Mouse (Mus musculus) midbrain, embryonic 10.5 days (tissue): ENCODE results near the gene Tnik. TPM values are rescaled to one million over a fixed set of nuclear protein-coding genes. Genes with fewer than 3 reads are reported as not detected.
A peak's percentile ranks its signal among the peaks of the same experiment; 100 is the strongest.

Experiments used
- DNase-seq: peaks from one replicate; pipeline ENCODE4 v3.0.0-alpha.2; 2017; ENCODE audit warnings: low spot score
- H3K27ac ChIP-seq: fragments of 300-500 bp; sonication (generic); replicated peaks from 2 replicates; pipeline ENCODE4 v1.5.1; 2016; ENCODE audit warnings: mild to moderate bottlenecking
- H3K27me3 ChIP-seq: fragments of 300-500 bp; sonication (generic); 2 replicates; pipeline ENCODE4 v1.6.1; 2016; ENCODE audit warnings: low read depth, mild to moderate bottlenecking; ENCODE audit not compliant: poor library complexity, severe bottlenecking
- H3K36me3 ChIP-seq: fragments of 300-500 bp; sonication (generic); 2 replicates; pipeline ENCODE4 v1.6.1; 2016; ENCODE audit warnings: mild to moderate bottlenecking, moderate library complexity
- H3K4me1 ChIP-seq: fragments of 300-500 bp; sonication (generic); 2 replicates; pipeline ENCODE4 v1.6.1; 2016
- H3K4me3 ChIP-seq: fragments of 300-500 bp; sonication (generic); 2 replicates; pipeline ENCODE4 v1.5.1; 2016; ENCODE audit warnings: mild to moderate bottlenecking, moderate library complexity
- H3K9me3 ChIP-seq: fragments of 300-500 bp; sonication (generic); replicated peaks from 2 replicates; pipeline ENCODE4 v1.6.1; 2016; ENCODE audit warnings: mild to moderate bottlenecking
- WGBS: fragments of 180-500 bp; shearing (Covaris S2); methylation state at CpG from one replicate; pipeline ENCODE4 v1.1.7; 2016; 5-methylcytosine and 5-hydroxymethylcytosine counted together
- polyA plus RNA-seq: library from polyadenylated mRNA; unstranded; fragments of >200 nt; fragmentation: Nextera tagmentation; extraction: Ambion mirVana; gene quantifications from 2 replicates; pipeline ENCODE4 v1.2.1, GENCODE M21; 2016

Tnik gene
- polyA plus RNA-seq, 1 experiment from 2014 or later, result 6.6 TPM

DNA sequence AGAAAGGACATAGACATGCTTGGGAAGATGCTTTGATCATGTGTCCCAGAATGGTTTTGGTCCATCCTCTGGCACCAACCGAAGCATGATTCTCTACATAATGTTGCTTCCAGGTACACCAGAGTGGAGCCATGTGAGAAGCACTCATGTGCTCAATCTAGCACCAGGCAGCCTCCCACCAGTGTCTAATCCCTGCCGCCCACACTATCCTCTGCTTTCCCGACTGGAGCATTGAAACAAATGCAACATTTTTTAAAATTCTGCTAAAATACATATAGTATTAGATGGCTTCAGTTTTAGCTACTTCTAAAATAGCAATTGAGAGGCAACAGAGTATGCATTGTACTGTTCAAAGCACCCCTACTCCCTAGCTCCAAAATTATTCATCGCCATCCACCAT, 264.2 kb downstream of the Tnik start:
- H3K36me3 ChIP-seq, result no peaks in the 10 kb centered on the region
- H3K27ac ChIP-seq, result no peak overlapping the region
- peaks cover 10% of the 10 kb centered on the region for H3K4me1 ChIP-seq
- WGBS, result 91% methylated on average over 4 of the region's 4 CpGs
- H3K4me3 ChIP-seq, result no peak overlapping the region
- no peaks in the 10 kb centered on the region for H3K9me3 ChIP-seq
- no peaks in the 10 kb centered on the region for H3K27me3 ChIP-seq
- no peak for DNase-seq

DNA sequence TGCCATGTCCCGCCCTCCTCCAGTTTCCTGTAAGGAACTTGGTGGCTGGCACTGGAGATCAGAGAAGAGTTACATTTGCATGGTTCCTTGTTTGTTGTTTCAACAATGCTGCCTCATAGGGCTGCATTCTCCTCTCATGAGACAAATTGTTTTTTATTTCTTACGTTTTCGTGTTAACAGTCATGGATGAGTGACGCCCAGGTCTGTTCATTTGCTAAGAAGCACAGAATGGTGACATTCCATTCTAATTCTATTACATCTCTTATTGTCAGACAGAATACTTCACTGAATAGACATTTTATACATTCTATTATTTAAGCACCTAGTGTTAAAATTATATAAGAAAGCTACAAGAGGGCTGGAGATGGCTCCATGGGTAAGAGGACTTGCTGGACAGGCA, 266.5 kb downstream of the Tnik start:
- H3K27ac ChIP-seq, result no peak overlapping the region
- 88% methylated on average over 4 of the region's 4 CpGs for whole genome bisulfite sequencing
- DNase-seq, result no peak
- no peaks in the 10 kb centered on the region for H3K9me3 ChIP-seq
- H3K36me3 ChIP-seq, result no peaks in the 10 kb centered on the region
- H3K4me1 ChIP-seq, result no peaks in the 10 kb centered on the region
- H3K4me3 ChIP-seq, result no peak overlapping the region
- H3K27me3 ChIP-seq, result no peaks in the 10 kb centered on the region

DNA sequence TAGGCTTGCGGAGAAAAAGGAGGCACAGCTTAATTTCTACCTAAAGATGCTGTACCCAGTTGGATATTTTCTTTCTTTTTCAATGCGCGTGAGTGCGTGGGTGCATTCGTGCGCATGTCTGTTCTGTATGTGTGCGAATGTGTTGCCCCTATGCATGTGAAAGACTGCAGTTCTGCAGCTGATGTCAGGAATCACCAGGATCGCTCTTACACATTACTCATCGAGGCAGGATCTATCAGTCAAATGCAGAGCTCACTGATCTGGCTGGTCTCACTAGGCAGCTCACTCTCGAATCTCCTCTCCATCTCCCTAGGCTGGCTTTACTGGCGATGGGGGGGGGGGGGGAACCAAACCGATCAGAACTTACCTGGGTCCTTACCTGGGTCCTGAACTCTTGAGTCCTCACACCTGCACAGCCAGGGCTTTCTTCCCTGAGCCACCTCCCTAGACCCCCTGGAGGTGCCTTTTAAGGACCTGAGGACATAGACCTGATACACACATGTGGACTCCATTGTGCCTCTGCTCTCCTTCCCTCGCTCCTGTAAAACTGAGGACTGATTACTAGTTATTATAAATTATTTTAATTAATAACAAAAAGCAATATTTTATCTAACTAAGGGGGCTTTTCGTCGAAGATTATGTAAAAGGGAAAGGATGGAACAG, 268.4 kb downstream of the Tnik start:
- Histone ChIP-seq H3K27me3 (no peaks in the 10 kb centered on the region), H3K36me3 (no peaks in the 10 kb centered on the region), H3K4me1 (no peaks in the 10 kb centered on the region), H3K4me3 (no peak overlapping the region), H3K9me3 (no peaks in the 10 kb centered on the region), H3K27ac (no peak overlapping the region)
- no peak for DNase-seq
- 81% methylated on average over 15 of the region's 15 CpGs for WGBS

DNA sequence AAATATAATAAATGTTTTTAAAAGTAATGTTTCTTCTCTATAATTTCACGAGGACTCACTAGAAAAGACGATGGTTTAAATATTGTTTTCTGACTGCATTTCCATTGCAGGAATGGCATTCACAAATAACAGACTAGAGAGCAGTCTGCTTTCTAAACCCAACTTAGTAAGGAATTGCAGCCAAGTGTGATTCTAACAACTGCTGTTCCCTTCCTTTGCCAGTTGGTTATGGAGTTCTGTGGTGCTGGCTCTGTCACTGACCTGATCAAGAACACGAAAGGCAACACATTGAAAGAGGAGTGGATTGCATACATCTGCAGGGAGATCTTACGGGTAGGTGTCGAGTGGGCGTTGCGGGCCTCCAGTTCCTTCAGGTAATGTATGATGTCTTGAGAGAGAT, 269.7 kb downstream of the Tnik start:
- H3K4me1 ChIP-seq, result no peaks in the 10 kb centered on the region
- no peak for DNase-seq
- H3K9me3 ChIP-seq, result no peaks in the 10 kb centered on the region
- no peaks in the 10 kb centered on the region for H3K36me3 ChIP-seq
- no peak overlapping the region for H3K4me3 ChIP-seq
- no peaks in the 10 kb centered on the region for H3K27me3 ChIP-seq
- WGBS, result 93% methylated on average over 7 of the region's 7 CpGs
- H3K27ac ChIP-seq, result no peak overlapping the region

DNA sequence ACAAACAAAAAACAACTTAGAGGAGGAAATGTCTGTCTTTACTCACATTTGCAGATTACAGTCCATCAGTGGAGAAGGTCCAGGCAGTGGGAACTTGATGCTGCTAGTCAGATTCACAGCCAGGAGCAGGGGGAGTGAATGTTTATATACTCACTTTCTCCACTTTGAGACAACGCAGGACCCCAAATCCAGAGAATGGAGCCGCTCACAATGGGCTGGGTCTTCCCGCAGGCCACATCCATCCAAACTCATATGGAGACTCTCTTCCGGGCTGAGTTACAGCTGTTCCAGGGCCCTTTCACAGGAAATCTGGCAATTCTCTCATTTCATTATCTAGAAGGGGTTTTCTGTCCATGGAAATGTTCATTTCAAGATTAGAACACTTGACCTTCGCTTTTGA, 277.1 kb downstream of the Tnik start:
- Histone ChIP-seq H3K9me3 (no peaks in the 10 kb centered on the region), H3K4me1 (peaks cover 5% of the 10 kb centered on the region; the same call in 1 of the 2 replicates), H3K4me3 (no peak overlapping the region), H3K36me3 (no peaks in the 10 kb centered on the region), H3K27me3 (no peaks in the 10 kb centered on the region), H3K27ac (no peak overlapping the region)
- no peak for DNase-seq
- WGBS, result 93% methylated on average over 5 of the region's 5 CpGs

DNA sequence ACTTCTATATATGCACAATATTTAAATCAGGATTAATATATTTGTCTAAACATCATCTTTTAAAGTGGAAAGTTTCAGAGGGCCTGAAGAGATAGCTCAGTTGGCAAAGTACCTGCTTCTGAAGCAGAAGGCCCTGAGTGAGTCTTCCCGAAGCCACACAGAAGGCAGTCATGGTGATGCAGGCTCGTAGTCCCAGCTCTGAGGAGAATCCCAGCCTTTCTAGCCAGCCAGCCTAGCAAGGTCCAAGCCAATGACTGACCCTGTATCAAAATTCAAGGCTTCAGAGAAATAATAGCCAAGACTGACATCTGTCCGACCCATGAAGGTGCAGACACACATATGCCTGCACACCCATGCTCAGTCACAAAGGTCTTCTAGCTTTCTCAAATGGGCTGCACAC, 279.9 kb downstream of the Tnik start:
- H3K27me3 ChIP-seq, result no peaks in the 10 kb centered on the region
- H3K9me3 ChIP-seq, result no peaks in the 10 kb centered on the region
- no peaks in the 10 kb centered on the region for H3K36me3 ChIP-seq
- no peak overlapping the region for H3K27ac ChIP-seq
- DNase-seq, result no peak
- H3K4me3 ChIP-seq, result no peak overlapping the region
- peaks cover 5% of the 10 kb centered on the region; the same call in 1 of the 2 replicates for H3K4me1 ChIP-seq
- 93% methylated on average over 3 of the region's 3 CpGs for WGBS

DNA sequence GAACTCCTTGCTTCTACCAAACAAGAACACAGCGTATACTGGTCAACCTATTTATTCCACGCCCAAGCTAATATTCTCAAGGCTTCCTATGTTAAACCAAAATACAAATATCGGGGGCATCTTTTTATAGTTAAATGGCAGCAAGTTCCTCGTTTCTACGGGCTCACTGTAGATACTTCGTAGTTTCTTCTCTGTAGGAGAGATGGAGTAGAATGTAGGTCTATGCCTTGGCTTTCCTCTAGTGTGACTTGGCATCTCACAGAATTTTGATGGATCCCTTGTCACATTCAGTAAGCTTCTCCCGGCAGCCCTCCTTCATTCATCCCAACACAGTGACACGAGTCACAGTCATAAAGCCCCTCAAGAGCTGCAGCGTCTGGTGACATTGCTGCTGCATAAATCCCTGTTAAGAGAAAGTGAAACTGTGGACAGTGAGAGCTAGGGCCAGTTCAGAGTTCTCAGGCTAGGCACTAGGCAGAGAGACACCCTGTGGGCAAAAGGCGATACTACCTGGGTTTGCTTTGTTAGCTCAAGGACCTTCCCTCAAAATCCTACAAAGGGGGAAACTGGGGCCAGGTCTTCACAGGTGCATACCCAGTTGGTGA, 280.5 kb downstream of the Tnik start:
- no peak for DNase-seq
- 81% methylated on average over 10 of the region's 10 CpGs for WGBS
- H3K4me1 ChIP-seq, result peaks cover 5% of the 10 kb centered on the region; the same call in 1 of the 2 replicates
- no peaks in the 10 kb centered on the region for H3K36me3 ChIP-seq
- H3K9me3 ChIP-seq, result no peaks in the 10 kb centered on the region
- no peak overlapping the region for H3K4me3 ChIP-seq
- H3K27me3 ChIP-seq, result no peaks in the 10 kb centered on the region
- H3K27ac ChIP-seq, result no peak overlapping the region

DNA sequence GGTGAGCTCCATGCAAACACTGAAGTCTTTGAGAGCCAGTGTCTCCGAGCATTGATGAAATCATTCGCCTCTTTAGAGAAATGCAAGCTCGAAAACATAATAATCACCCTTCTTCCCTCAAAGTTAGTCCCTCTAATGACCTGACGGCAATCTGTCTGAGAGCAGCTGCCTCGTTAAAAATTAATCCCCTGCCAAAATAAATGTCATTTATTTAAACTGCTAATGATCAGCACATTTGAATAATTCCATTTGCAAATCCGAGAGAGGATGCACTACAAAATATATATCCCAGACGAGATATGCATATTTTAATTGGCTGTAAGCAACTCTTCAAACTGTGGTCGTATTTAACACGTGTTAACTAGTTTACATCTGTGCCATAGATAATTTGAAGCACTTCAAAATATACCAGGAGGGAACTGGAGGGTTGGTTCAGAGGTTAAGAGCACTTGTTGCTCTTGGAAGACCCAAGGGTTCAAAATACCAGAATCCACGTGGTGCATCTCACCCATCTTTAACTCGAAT, 281.4 kb downstream of the Tnik start:
- no peak overlapping the region for H3K27ac ChIP-seq
- H3K27me3 ChIP-seq, result no peaks in the 10 kb centered on the region
- no peak for DNase-seq
- peaks cover 2% of the 10 kb centered on the region; the same call in 1 of the 2 replicates for H3K4me1 ChIP-seq
- H3K9me3 ChIP-seq, result no peaks in the 10 kb centered on the region
- no peak overlapping the region for H3K4me3 ChIP-seq
- 81% methylated on average over 11 of the region's 11 CpGs for WGBS
- no peaks in the 10 kb centered on the region for H3K36me3 ChIP-seq

DNA sequence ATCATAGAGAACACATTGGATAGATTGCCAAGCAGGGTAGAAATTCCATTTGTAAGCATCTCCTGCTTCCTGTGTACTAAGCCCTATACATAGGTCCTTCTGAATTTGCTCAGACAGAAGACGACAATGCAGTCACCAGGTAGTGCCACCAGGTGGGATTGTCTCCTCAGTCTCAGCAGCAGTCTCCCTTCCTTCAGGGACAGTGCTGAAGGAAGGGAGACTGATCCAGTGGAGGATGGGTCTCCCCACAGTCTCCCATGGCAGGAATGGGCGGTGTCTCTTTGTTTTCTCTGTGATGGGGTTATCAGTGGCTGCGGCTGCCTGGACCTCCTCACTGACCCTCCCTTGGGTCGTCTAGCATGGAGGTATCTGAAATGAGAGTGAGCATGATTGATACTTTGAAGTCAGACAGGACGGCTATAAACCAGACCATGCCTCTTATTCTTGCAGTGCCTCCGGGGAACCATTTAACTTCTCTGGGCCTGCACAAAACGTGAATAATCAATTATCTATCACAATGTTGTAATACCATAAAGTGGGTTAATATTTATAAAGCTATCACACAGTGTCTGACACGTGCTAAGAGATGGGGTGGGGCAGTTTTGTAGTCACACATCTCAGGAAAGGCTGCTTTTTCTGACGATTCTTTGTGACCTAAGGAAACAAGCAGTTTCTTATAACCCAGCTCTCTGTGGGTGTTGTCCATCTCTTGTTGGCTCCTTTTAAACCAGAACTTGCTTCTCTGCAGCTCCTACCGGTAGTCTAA, 285.1 kb downstream of the Tnik start:
- H3K27ac ChIP-seq, result no peak overlapping the region
- no peak overlapping the region for H3K4me3 ChIP-seq
- H3K27me3 ChIP-seq, result no peaks in the 10 kb centered on the region
- no peak for DNase-seq
- H3K4me1 ChIP-seq, result peaks cover 9% of the 10 kb centered on the region
- H3K9me3 ChIP-seq, result no peaks in the 10 kb centered on the region
- 78% methylated on average over 10 of the region's 10 CpGs for WGBS
- no peaks in the 10 kb centered on the region for H3K36me3 ChIP-seq

DNA sequence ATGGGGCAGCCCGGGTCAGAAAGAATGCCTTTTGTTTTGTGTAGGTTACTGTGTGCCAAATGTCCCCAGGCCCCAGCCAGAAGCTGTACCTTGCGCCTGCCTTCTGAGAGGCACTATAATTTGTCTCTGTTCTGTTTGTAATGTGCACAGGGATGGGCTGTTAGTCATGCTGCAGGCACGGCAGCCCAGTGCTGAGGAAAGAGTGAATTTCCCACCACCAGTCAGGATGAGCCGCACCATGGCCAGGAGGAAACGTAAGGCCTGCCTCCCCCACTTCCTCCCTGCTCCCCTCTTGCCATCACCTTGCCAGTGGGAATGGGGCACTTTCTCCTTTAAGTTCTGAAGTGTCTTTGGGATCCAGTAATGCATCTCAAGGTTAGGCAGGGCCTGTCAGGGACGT, 286.4 kb downstream of the Tnik start:
- peaks cover 9% of the 10 kb centered on the region for H3K4me1 ChIP-seq
- no peak for DNase-seq
- no peak overlapping the region for H3K4me3 ChIP-seq
- H3K9me3 ChIP-seq, result no peaks in the 10 kb centered on the region
- 0 out of 2 replicates have a peak overlapping the region, but pooled peaks have one; percentile 13 for H3K27ac ChIP-seq
- no peaks in the 10 kb centered on the region for H3K36me3 ChIP-seq
- WGBS, result 78% methylated on average over 6 of the region's 6 CpGs
- no peaks in the 10 kb centered on the region for H3K27me3 ChIP-seq

DNA sequence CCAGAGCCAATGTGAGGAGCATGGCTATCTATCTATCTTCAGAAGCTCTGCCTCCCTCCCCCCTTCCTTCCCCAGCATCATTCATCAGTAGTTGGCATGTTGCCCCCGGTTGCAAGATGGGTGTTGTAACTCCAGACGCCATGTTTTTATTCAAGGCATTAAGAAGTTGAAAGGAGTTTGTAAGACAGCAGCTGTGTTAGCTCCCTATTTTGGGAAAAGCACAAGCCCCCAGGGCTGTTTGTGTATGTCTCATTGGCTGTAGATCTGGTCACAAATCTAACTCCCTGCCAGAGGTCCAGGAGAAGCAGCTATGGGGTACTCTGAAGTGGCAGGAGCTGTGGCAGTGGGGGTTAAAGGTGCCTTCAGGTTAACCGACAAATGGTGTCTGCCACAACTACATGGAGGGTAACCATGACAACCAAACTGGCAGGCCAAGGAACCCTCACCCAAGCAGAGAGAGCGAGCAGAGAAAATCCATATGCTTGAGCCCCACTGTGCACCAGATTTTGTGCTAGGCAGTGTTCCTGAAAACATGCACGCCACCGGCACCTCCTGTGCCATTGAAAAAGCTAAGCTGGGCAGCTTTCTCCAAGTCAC, 287.6 kb downstream of the Tnik start:
- Histone ChIP-seq H3K36me3 (no peaks in the 10 kb centered on the region), H3K27ac (no peak overlapping the region), H3K27me3 (no peaks in the 10 kb centered on the region), H3K4me3 (no peak overlapping the region), H3K9me3 (no peaks in the 10 kb centered on the region), H3K4me1 (peaks cover 9% of the 10 kb centered on the region)
- no peak for DNase-seq
- 60% methylated on average over 6 of the region's 6 CpGs for WGBS

DNA sequence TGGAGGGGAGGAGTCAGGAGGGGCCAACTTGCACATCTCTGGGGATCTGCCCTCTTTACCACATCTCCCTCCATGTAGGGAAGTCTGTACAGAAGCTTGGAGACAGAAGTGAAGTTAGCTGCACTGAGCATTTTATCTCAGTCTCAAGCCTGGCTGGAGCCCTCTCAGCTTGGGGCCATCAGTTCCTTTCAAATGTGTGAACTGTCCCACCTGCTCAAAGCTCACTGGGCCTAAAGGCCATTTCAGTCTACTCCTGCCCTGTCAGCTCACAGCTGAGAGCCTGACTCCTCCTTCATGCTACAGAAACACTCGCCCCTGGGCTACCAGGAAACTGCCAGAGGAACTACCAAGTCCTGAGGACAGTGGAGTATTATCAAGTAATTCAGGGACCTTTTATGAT, 288.7 kb downstream of the Tnik start:
- Histone ChIP-seq H3K9me3 (no peaks in the 10 kb centered on the region), H3K27me3 (no peaks in the 10 kb centered on the region), H3K27ac (no peak overlapping the region), H3K36me3 (no peaks in the 10 kb centered on the region), H3K4me1 (peaks cover 9% of the 10 kb centered on the region), H3K4me3 (no peak overlapping the region)
- DNase-seq, result no peak
- WGBS, result 55% methylated on average over 1 of the region's 1 CpGs
